Mouse (Mus musculus): ENCODE data around the gene Arl14ep.

DNA sequence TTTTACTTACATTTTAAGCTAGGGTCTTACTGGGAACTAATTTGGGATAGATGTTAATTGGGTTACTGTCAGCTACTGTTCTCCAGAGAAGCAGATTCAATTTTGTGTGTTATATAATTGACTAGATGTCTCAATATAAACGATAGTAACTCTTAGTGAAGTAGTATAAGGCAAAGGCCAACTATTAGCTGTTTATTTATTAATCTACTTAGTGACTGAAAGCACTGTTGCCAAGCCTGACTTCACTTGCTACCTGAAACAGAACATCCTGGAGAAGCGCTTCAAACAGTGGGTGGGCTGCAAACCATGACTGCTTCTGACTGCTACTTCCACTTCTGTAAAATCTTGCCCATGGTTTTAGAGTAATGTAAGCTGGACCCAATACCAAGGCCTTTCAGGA lies 13.2 kb downstream of the Arl14ep start:
- TF ChIP-seq MYC (IDR thresholded peaks at IDR 0.05; ENCODE audit: low read depth, low read length) (no peak), MAX (IDR thresholded peaks at IDR 0.05; ENCODE audit: low read length) (no peak), CTCF (conservative IDR thresholded peaks at IDR 0.05 in 1 of 2, IDR thresholded peaks at IDR 0.05 in 1 of 2; ENCODE audit: low read depth in 2 of 2, low read length in 2 of 2) (no peak), KAT2A (IDR thresholded peaks at IDR 0.05; ENCODE audit: insufficient replicate concordance, low read length) (no peak), ETS1 (conservative IDR thresholded peaks at IDR 0.05; ENCODE audit: low read depth, low read length) (no peak), POLR2A (IDR thresholded peaks at IDR 0.05; ENCODE audit: low read depth, low read length) (no peak)
